Mouse (Mus musculus) cortical plate, adult 2 months (tissue): ENCODE results near the gene Gm10306. TPM values are rescaled to one million over a fixed set of nuclear protein-coding genes. Genes with fewer than 3 reads are reported as not detected.

Experiments used
- H3K27ac ChIP-seq: fragments of 200-500 bp; 2 replicates; pipeline ENCODE4 v1.5.1; 2012; ENCODE audit warnings: low read length, control low read depth, inconsistent platforms; ENCODE audit not compliant: insufficient read depth
- H3K4me1 ChIP-seq: fragments of 200-500 bp; 2 replicates; pipeline ENCODE4 v1.6.1; 2011; ENCODE audit warnings: low read length; ENCODE audit not compliant: control insufficient read depth, insufficient read depth
- H3K4me3 ChIP-seq: fragments of 200-500 bp; 2 replicates; pipeline ENCODE4 v1.5.1; 2011; ENCODE audit warnings: mild to moderate bottlenecking, low read length, control low read depth; ENCODE audit not compliant: insufficient read depth
- CTCF ChIP-seq: fragments of 200-500 bp; IDR thresholded peaks from 2 replicates; pipeline ENCODE4 v1.5.1; 2011; ENCODE audit warnings: mild to moderate bottlenecking, control low read depth, low read length; ENCODE audit not compliant: insufficient read depth; ENCODE audit errors: extremely low read depth
- POLR2A ChIP-seq: fragments of 200-500 bp; IDR thresholded peaks from 2 replicates; pipeline ENCODE4 v1.6.1; 2011; ENCODE audit warnings: mild to moderate bottlenecking, low read length, control low read depth; ENCODE audit not compliant: insufficient read depth; ENCODE audit errors: extremely low read depth
- polyA plus RNA-seq: library from polyadenylated mRNA; depleted of rRNA; stranded (reverse); fragments of >200 nt; gene quantifications from 2 replicates; pipeline ENCODE4 v1.2.3, GENCODE M21; 2012

Gm10306 gene
- polyA plus RNA-seq, 1 experiment, result not detected

DNA sequence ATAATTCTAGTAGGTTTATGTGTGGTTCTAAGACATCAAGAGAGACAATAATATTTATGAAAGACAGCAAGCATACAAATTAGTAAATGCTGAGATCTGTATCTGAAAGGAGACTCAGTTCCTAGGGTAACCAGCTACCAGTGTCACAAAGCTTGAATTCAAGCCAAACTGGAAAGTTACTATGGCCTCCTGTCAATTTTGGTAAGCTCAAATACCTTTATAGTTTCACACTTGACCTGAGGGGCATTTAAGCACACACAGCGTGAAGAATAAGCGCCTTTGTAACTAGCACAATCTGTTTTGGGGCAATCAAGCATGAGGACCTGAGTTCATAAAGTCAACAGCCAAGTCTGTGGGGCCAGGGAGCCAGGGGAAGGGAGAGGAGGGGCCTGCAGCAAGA lies 2.9 kb downstream of the Gm10306 start:
- TF ChIP-seq POLR2A (no peak), CTCF (no peak)
- H3K27ac ChIP-seq, result no peak overlapping the region
- H3K4me1 ChIP-seq, result peaks cover 3% of the 10 kb centered on the region
- no peak overlapping the region for H3K4me3 ChIP-seq

GRCm38 (mm10) chr4:94560316-94560715 lies 4.0 kb downstream of the Gm10306 start:
- Histone ChIP-seq H3K4me3 (no peak overlapping the region), H3K4me1 (peaks cover 1% of the 10 kb centered on the region; the same call in 1 of the 2 replicates), H3K27ac (no peak overlapping the region)
- TF ChIP-seq CTCF, result no peak
- TF ChIP-seq POLR2A, result no peak

DNA sequence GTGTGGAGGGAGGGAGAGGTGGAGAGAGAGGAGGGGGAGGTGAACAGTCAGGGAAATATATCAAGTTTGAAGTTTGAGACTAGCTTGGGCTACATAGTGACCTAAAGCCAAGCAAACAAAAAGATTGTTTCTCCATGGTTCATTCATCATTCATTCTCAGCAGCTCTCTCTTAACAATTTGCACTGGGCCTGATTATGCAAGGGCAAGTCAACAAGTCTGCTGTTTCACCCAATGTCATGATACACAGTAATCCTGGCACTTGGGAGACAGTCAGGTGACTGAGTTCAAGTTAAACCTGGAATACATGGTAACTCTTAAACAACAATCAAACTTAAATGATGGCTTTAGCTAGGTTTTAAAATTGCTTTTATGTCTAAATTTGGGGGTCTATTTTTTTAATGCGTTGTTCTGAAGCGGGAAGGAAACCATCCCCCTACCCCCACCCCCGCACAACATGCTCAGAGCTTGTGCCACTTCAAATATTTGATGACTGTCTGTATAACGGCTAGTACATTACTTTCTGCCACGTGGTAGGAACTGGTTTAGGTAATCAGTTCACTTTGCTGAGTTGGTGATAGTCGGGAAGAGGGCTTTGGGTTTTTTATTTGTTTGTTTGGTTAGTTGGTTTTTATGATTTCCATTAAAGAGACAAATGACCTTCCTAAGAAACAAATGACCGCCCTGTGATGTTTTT lies 5.8 kb downstream of the Gm10306 start:
- TF ChIP-seq CTCF (no peak), POLR2A (no peak)

GRCm38 (mm10) chr4:94564297-94564696 lies 8.0 kb downstream of the Gm10306 start:
- TF ChIP-seq CTCF, result no peak
- TF ChIP-seq POLR2A, result no peak
- Histone ChIP-seq H3K4me1 (no peaks in the 10 kb centered on the region), H3K27ac (no peak overlapping the region)

More for the DNA sequence above, 5.8 kb downstream of the Gm10306 start:
- Histone ChIP-seq H3K4me3 (no peak overlapping the region), H3K4me1 (no peaks in the 10 kb centered on the region), H3K27ac (no peak overlapping the region)

DNA sequence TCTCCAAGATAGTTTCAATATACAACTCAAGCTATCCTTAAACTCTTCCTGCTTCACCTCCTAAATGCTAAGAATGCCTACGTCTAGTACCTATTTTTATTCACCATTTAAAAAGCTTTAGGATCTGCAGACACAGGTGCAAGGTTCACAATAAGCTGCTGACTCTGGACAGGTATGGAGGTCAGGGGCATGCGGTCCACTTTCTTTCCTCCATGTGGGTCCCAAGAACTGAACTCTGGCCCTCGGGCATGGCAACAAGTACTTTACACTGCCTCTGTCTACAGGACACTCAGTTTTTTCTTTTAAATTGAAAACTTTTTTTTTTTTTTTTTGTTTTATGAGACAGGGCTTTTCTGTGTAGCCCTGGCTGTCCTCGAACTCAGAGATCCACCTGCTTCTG lies 16.3 kb downstream of the Gm10306 start:
- Histone ChIP-seq H3K4me1 (no peaks in the 10 kb centered on the region), H3K27ac (no peak overlapping the region), H3K4me3 (no peak overlapping the region)
- TF ChIP-seq CTCF, result no peak
- no peak for TF ChIP-seq POLR2A

More at GRCm38 (mm10) chr4:94564297-94564696, 8.0 kb downstream of the Gm10306 start:
- no peak overlapping the region for H3K4me3 ChIP-seq

- H3K4me3 ChIP-seq, result no peak overlapping the region
- H3K27ac ChIP-seq, result no peak overlapping the region
- no peaks in the 10 kb centered on the region; the same call in 1 of the 2 replicates for H3K4me1 ChIP-seq
- TF ChIP-seq POLR2A (no peak), CTCF (no peak)
Observed at GRCm38 (mm10) chr4:94591765-94592381, 35.5 kb downstream of the Gm10306 start.

- no peak overlapping the region for H3K4me3 ChIP-seq
- TF ChIP-seq CTCF (no peak), POLR2A (no peak)
- no peaks in the 10 kb centered on the region; the same call in 1 of the 2 replicates for H3K4me1 ChIP-seq
- H3K27ac ChIP-seq, result no peak overlapping the region
Observed at GRCm38 (mm10) chr4:94592709-94593108, 36.4 kb downstream of the Gm10306 start.

GRCm38 (mm10) chr4:94601395-94601794 lies 45.0 kb downstream of the Gm10306 start:
- TF ChIP-seq POLR2A, result no peak
- TF ChIP-seq CTCF, result no peak
- no peak overlapping the region for H3K27ac ChIP-seq
- peaks cover 1% of the 10 kb centered on the region; the same call in 1 of the 2 replicates for H3K4me1 ChIP-seq
- H3K4me3 ChIP-seq, result no peak overlapping the region; the same call in 1 of the 2 replicates

DNA sequence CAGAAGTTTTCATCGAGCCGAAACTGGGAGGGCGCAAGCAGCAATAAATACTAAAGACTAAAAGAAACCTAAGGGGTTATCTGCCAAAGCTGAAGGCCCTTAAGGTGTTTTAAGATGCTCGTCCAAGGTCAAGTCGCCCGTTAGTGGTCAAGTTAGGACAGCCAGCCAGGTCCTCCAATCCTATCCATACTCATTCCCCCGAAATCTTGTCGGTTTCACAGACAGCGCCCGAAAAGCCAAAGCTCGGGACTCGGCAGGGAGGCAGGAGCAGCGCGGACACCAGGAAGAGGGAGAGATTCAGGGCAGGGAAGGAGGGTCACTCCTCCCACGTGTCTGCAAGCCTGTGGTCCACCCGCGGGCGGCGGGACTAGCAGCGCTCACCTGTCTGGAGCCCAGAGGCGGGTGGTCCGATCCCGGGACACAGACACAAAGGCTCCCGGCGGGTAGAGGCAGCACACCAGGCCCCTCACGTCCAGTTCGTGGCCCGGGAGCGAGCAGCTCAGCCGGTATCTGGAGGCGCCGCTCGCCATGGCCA lies 46.2 kb downstream of the Gm10306 start:
- TF ChIP-seq POLR2A, result no peak
- TF ChIP-seq CTCF, result no peak
- Histone ChIP-seq H3K4me3 (peak overlapping the region; percentile 87), H3K4me1 (peaks cover 1% of the 10 kb centered on the region; the same call in 1 of the 2 replicates), H3K27ac (peak overlapping the region; percentile 85)

DNA sequence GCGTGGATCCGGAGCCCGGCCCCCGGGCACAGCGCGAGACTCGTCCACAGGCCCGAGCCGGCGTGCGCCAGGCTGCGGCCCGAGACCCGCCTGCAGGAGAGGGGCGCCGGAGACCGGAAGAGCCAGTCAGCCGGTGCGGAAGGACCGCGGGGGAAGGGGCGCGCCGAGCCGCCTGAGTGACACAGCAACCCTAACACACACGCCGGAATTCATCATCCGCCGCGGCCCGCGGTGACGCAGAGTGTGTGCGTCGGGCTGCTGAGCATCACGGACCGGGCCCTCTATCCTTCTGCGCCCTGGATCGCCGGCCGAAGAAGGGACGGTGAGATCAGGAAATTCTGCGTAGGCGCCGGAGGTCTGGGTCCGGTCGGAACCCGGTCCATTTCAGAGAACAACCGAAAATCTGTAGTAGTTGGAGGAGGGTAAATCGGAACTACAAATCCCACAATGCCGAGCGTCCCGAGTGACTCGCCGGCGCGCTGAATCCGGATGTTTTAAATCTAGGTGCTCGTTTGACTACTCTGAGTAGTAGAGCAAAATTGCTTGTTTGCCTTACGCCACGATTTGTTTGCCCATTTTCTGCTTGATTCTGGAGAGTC lies 46.8 kb downstream of the Gm10306 start, which contains the start of gene Plaa:
TSS of gene Plaa (minus strand) at position 214 of the 599 bp plus-strand sequence.
- Histone ChIP-seq H3K4me1 (peaks cover 1% of the 10 kb centered on the region; the same call in 1 of the 2 replicates), H3K27ac (peak within 1 kb of the TSS; percentile 95), H3K4me3 (peak within 1 kb of the TSS; percentile 87)
- TF ChIP-seq CTCF (no peak), POLR2A (peak; percentile 56; the same call in 1 of the 2 replicates)
